Mouse (Mus musculus): ENCODE results near the gene Neurl4.

GRCm38 (mm10) chr11:69936714-69937347 is 36.0 kb downstream of the Neurl4 start:
- TF ChIP-seq CTCF (IDR thresholded peaks at IDR 0.05; ENCODE audit: extremely low read depth, insufficient read depth, low read length) = no peak
- TF ChIP-seq POLR2A (IDR thresholded peaks at IDR 0.05; ENCODE audit: extremely low read depth, insufficient read depth, low read length) = no peak
